Mouse (Mus musculus) ES-E14 (cell line): Measurements from ENCODE around the gene Ppp1r9b. TPM values are rescaled to one million over a fixed set of nuclear protein-coding genes. Genes with fewer than 3 reads are reported as not detected.

Experiments used
- DNase-seq: peaks from one replicate; pipeline ENCODE4 v3.0.0-alpha.2; 2013; ENCODE audit warnings: low read depth, low spot score
- H3K27ac ChIP-seq: 2 replicates; pipeline ENCODE4 v1.5.1; 2012; ENCODE audit warnings: low read depth, mild to moderate bottlenecking, low read length, moderate library complexity, mixed read lengths; ENCODE audit not compliant: poor library complexity, insufficient read depth, severe bottlenecking
- H3K36me3 ChIP-seq: 2 replicates; pipeline ENCODE4 v1.6.1; 2012; ENCODE audit warnings: mild to moderate bottlenecking, low read length, moderate library complexity, mixed read lengths; ENCODE audit not compliant: control insufficient read depth, poor library complexity, insufficient read depth, severe bottlenecking
- H3K4me1 ChIP-seq, 2 experiments: fragments of 150-350 bp in 1 of 2; sonication (generic) in 1 of 2; 2 replicates each; pipeline ENCODE4 v1.6.1; 2012; ENCODE audit warnings: low read length in 2 of 2, mild to moderate bottlenecking in 1 of 2, mixed read lengths in 1 of 2; ENCODE audit not compliant: control insufficient read depth in 2 of 2, insufficient read depth in 2 of 2, poor library complexity in 1 of 2
- H3K4me3 ChIP-seq, 2 experiments: fragments of 150-350 bp in 1 of 2; sonication (generic) in 1 of 2; 2 replicates each; pipeline ENCODE4 v1.5.1; 2012; ENCODE audit warnings: low read length in 2 of 2, low read depth in 1 of 2, mild to moderate bottlenecking in 1 of 2, mixed read lengths in 1 of 2; ENCODE audit not compliant: insufficient read depth in 1 of 2, poor library complexity in 1 of 2, severe bottlenecking in 1 of 2
- H3K9ac ChIP-seq: 2 replicates; pipeline ENCODE4 v1.6.1; 2012; ENCODE audit warnings: low read depth, mild to moderate bottlenecking, low read length, mixed read lengths; ENCODE audit not compliant: poor library complexity, insufficient read depth, severe bottlenecking
- H3K9me3 ChIP-seq: fragments of 150-350 bp; sonication (generic); 2 replicates; pipeline ENCODE4 v1.6.1; 2012; ENCODE audit warnings: low read depth, mild to moderate bottlenecking, low read length; ENCODE audit not compliant: control insufficient read depth, insufficient read depth
- CHD2 ChIP-seq: IDR thresholded peaks from 2 replicates; pipeline ENCODE4 v1.6.1; 2014; ENCODE audit warnings: mild to moderate bottlenecking, low read depth, low read length, inconsistent platforms
- HCFC1 ChIP-seq: IDR thresholded peaks from 2 replicates; pipeline ENCODE4 v1.6.1; 2012; ENCODE audit warnings: low read length, inconsistent platforms, borderline replicate concordance; ENCODE audit not compliant: insufficient read depth
- MAFK ChIP-seq: IDR thresholded peaks from 2 replicates; pipeline ENCODE4 v1.6.1; 2014; ENCODE audit warnings: mild to moderate bottlenecking, low read depth, low read length, inconsistent platforms; ENCODE audit not compliant: insufficient read depth
- ZC3H11A ChIP-seq: IDR thresholded peaks from 2 replicates; pipeline ENCODE4 v1.6.1; 2012; ENCODE audit warnings: low read depth, mild to moderate bottlenecking, inconsistent platforms, low read length, borderline replicate concordance
- ZNF384 ChIP-seq: IDR thresholded peaks from 2 replicates; pipeline ENCODE4 v1.6.1; 2012; ENCODE audit warnings: low read depth, low read length, inconsistent platforms
- in situ Hi-C, 2 experiments: fragments of 600-800 bp; cut with MboI; formaldehyde crosslinking; loops; one replicate each; pipeline ENCODE4 v1.15.1; 2025; ENCODE audit warnings: low sequenced_read_pairs in 2 of 2, inconsistent platforms in 1 of 2; ENCODE audit not compliant: unreplicated experiment in 2 of 2
- total RNA-seq: library from RNA; depleted of rRNA; stranded (reverse); fragments of 300-350 nt; gene quantifications from 2 replicates; pipeline ENCODE4 v1.2.3, GENCODE M21; 2012

The Ppp1r9b gene
- total RNA-seq, 1 experiment, result 29.5 TPM

DNA sequence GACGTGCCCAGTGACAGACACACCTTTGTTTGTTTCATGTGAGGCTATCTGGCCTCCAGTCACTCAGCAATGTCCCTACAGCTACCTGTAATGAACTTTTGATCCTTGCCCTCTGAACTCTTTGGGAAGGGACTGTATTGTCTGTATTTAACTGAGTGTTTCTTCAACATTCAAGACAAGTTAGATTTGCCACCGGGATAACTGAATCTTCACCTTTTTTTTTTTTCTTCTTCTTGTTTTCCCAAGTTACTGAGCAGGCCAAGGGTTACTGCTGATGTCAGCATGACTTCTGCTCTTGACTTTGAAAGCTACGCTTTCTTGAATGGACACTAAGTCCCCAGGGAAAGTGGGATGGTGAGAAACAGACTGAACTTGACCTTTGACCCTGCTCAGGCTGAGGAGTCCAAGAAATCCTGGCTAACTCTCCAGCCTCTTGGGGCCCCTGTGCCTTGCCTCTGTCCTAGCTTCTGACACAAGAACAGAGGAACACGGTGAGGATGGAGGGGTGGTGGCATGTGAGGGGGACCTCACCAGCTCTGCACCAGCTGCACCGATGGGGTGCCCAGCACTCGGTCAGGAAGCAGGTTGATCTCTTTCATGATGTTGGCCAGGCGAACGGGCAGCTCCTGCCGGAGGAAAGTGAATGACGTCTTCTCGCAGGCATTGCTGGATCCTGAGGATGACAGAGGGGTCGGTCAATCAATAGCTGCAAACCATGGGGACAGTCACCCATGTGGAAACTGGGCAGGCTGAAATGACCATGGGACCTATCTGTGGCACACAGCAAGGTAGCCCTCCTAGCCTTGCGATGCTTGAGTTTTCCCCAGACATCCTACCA, 48.2 kb downstream of the Ppp1r9b start:
- H3K9ac ChIP-seq, result no peak overlapping the region
- in situ Hi-C loops, result no loop called here
- H3K27ac ChIP-seq, result no peak overlapping the region
- no peaks in the 10 kb centered on the region for H3K36me3 ChIP-seq
- DNase-seq, result no peak
- TF ChIP-seq ZNF384 (no peak), MAFK (0 out of 2 replicates have a peak, but pooled peaks have one; percentile 4)
- no peak overlapping the region for H3K4me3 ChIP-seq
- peaks cover 6 to 11% of the 10 kb centered on the region in 2 experiments for H3K4me1 ChIP-seq
- H3K9me3 ChIP-seq, result no peaks in the 10 kb centered on the region

DNA sequence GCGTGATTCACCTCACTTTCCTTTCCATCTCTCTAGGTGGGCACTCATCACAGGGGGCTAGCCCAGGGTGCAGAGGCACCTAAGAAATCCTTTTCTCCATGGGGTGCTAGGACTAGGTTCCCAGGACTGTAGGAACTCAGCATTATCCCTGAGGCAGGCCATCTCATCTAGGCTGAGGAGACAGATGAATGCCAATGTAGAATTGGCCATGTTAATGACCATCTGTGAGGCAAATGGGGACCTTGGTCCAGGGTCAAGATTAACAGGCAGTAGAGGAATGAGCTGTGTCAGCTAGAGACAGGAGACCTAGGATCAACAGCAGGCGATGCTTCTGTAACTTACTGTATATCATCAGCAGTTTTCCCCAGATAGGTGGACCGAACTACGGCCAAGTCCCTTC, 48.9 kb downstream of the Ppp1r9b start:
- Histone ChIP-seq H3K4me1 (peaks cover 6 to 12% of the 10 kb centered on the region in 2 experiments), H3K36me3 (peaks cover 3% of the 10 kb centered on the region; the same call in 1 of the 2 replicates), H3K27ac (no peak overlapping the region), H3K9ac (no peak overlapping the region), H3K4me3 (no peak overlapping the region), H3K9me3 (no peaks in the 10 kb centered on the region)
- no peak for DNase-seq
- in situ Hi-C loops, result no loop called here
- TF ChIP-seq CHD2, result no peak
- no peak for TF ChIP-seq ZC3H11A
- TF ChIP-seq MAFK, result no peak
- no peak for TF ChIP-seq ZNF384

DNA sequence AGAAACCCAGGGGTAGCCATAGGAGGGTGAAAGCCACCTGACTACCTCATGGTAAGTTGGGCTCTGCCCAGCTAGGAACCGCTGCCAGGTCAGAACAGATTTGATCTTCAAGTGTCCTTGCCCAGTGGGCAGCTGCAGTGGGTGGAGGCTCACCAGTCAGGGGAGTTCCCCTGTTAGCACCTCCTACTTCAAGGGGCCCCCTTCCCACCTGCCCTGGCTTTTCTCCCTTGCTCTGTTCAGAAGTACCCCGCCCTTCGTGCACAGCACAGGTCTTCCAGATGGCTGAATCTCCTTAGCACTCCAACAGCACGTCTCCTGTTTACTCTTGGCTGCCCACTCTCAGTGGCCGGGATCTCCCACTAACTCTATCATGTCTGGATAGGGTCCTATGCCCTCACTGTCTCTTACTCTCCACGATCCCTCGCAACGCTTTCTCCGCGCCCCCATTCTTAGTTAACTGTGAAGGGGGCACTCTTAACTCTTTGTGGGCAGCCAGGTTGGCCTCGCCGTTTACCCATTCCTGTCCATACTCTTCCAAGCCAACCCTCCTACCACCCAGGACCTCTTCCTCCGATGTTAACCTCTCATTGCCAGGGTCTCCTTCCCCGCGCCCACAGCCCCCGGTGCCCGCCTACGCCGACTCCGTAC, 49.8 kb downstream of the Ppp1r9b start:
- peak overlapping the region; percentile 56 for H3K9ac ChIP-seq
- no peaks in the 10 kb centered on the region for H3K9me3 ChIP-seq
- H3K27ac ChIP-seq, result no peak overlapping the region
- H3K4me3 ChIP-seq, result peak overlapping the region; percentile 78 to 90
- DNase-seq, result no peak
- no peak for TF ChIP-seq ZC3H11A
- no peak for TF ChIP-seq CHD2
- TF ChIP-seq MAFK, result no peak
- TF ChIP-seq ZNF384, result no peak
- TF ChIP-seq HCFC1, result no peak
- in situ Hi-C loops, result no loop called here
- peaks cover 6 to 12% of the 10 kb centered on the region in 2 experiments for H3K4me1 ChIP-seq
- H3K36me3 ChIP-seq, result peaks cover 3% of the 10 kb centered on the region; the same call in 1 of the 2 replicates

DNA sequence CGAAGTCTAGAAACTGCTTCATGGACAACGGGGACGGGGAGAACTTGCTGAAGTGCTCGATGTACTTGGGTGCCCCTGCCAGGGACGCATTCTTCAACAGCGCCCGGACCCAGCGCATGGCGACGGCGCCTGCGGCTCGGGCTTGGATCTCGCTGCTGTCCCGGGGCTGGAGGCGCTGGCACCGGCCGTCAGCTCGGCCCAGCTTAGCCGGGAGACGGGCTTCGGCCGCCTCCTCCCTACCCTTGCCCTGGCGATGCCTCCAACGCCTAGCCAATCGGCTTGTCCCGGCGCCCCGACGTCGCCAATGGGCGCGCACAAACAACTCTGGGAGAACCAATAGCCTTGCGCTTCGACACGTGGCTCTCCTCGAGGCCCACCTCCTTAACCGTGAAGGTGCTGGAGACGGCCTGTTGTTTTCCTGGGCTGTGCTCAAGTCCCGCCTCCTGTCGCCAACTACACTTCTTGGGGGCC, 50.3 kb downstream of the Ppp1r9b start, which contains the start of gene Pdk2:
Pdk2 (minus strand) TSS at position 216 of the 471 bp plus-strand sequence.
- peaks cover 3% of the 10 kb centered on the region; the same call in 1 of the 2 replicates for H3K36me3 ChIP-seq
- in situ Hi-C loops, result no loop called here
- DNase-seq, result peak; percentile 93
- peak within 1 kb of the TSS; percentile 78 to 90 for H3K4me3 ChIP-seq
- peaks cover 6 to 12% of the 10 kb centered on the region in 2 experiments for H3K4me1 ChIP-seq
- H3K27ac ChIP-seq, result no peak within 1 kb of the TSS
- no peaks in the 10 kb centered on the region for H3K9me3 ChIP-seq
- TF ChIP-seq CHD2, result peak; percentile 89
- no peak for TF ChIP-seq ZC3H11A
- H3K9ac ChIP-seq, result peak within 1 kb of the TSS; percentile 56
